Mouse (Mus musculus): ENCODE data around the gene Wdr25. TPM values are rescaled to one million over a fixed set of nuclear protein-coding genes. Genes with fewer than 3 reads are reported as not detected.

Wdr25 gene
- polyA plus RNA-seq (2017; shearing (Covaris generic)), result 1 to 10 TPM; 6.1 to 6.6 TPM

GRCm38 (mm10) chr12:108892989-108893714 lies at the start of gene Wdr25:
Gene Wdr25 (plus strand): TSS chr12:108893631.

GRCm38 (mm10) chr12:108893715-108894431 lies 442 bp downstream of the Wdr25 start, which contains the start of gene Wars:
Gene Wars (minus strand): TSS chr12:108894174.

GRCm38 (mm10) chr12:109068167-109068653 lies 174.8 kb downstream of the Wdr25 start, which contains the start of gene Begain:
Gene Begain (minus strand): TSS chr12:109068217.

Other genes starting within 250 kb of the Wdr25 start
- 1 to 10 TPM; 2.4 to 4.8 TPM for gene Degs2, start 191.3 kb upstream of the Wdr25 start, polyA plus RNA-seq (2017; shearing (Covaris generic))
- gene Yy1, start 100.7 kb upstream of the Wdr25 start, polyA plus RNA-seq (2017; shearing (Covaris generic)), result 10 to 100 TPM; 15.9 to 16.6 TPM
- 1 to 10 TPM; 4.2 to 4.9 TPM for gene Slc25a29, start 57.7 kb upstream of the Wdr25 start, polyA plus RNA-seq (2017; shearing (Covaris generic))
- gene Slc25a47, start 57.6 kb upstream of the Wdr25 start, polyA plus RNA-seq (2017; shearing (Covaris generic)), result 1 to 10 TPM in 1 of 2 experiments, under 1 TPM in 1; 0.43 to 1.3 TPM
- gene Wars, start 543 bp downstream of the Wdr25 start, polyA plus RNA-seq (2017; shearing (Covaris generic)), result 100 to 1,000 TPM in 1 of 2 experiments, 10 to 100 TPM in 1; 67.3 to 104 TPM
- gene Begain, start 174.6 kb downstream of the Wdr25 start, polyA plus RNA-seq (2017; shearing (Covaris generic)), result 1 to 10 TPM; 1.1 to 2.6 TPM

All from activated CD4-positive, CD25-positive, alpha-beta regulatory T cell (primary cell).